Mouse (Mus musculus): Measurements from ENCODE around the gene Edn2. TPM values are rescaled to one million over a fixed set of nuclear protein-coding genes. Genes with fewer than 3 reads are reported as not detected.

Edn2 gene
- polyA plus RNA-seq, 1 experiment: not detected

DNA sequence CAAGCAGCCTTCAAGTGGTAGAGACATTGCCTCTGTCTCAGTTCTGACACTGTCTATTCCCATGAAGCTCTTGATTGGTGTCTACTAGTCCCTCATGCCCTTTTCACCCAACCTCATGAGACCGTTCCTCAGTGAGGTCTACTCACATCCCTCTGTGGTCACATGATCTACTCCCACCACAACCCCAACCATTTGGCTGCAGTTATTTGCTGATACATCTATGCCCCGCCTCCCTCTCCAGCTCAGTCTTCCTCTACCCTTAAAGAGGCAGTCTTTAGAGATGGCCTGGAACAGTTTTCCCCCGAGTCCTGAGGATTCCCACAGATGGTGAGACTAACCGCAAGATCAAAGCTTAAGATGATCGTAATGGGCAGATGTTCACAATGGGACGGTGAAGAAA, 27.2 kb downstream of the Edn2 start:
- Histone ChIP-seq H3K27me3 (ENCODE audit: control insufficient read depth, insufficient read depth, low read length) (no peaks in the 10 kb centered on the region), H3K36me3 (ENCODE audit: control insufficient read depth, insufficient read depth, low read length) (no peaks in the 10 kb centered on the region), H3K27ac (ENCODE audit: control insufficient read depth, insufficient read depth, low read depth, low read length) (no peak overlapping the region), H3K4me1 (ENCODE audit: control insufficient read depth, insufficient read depth, low read length) (no peaks in the 10 kb centered on the region), H3K4me3 (ENCODE audit: control insufficient read depth, low read depth, low read length) (no peak overlapping the region)
- TF ChIP-seq CTCF (IDR thresholded peaks at IDR 0.05; ENCODE audit: control insufficient read depth, insufficient read depth, insufficient replicate concordance, low read depth, low read length) (no peak), POLR2A (IDR thresholded peaks at IDR 0.05; ENCODE audit: control insufficient read depth, low read depth, low read length) (no peak)

DNA sequence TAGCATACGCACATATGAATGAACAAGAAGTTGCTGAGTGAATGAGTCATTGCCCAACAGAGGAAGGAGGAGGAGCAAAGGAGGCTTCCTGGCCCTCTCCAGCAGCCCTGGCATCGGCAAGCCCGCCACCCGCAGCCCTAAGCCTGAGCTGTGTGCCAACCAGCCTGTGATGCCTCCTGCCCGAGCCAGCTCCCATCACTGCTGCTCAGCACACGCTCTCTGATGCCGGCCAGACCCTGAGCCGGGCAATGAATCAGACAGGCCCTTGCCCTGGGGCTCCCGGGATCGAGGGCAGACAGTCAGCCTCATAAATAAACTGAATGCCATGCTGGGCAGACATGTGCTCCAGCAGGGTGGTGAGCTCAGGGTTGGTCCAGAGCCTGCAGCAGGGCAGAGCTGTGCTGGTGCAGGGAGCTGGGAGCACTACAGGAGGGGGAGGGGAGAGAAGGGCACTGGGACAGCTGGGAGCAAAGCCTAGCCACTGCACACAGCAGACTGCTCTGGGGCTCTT, 27.7 kb downstream of the Edn2 start:
- Histone ChIP-seq H3K27ac (ENCODE audit: control insufficient read depth, insufficient read depth, low read depth, low read length) (no peak overlapping the region), H3K4me3 (ENCODE audit: control insufficient read depth, low read depth, low read length) (no peak overlapping the region), H3K4me1 (ENCODE audit: control insufficient read depth, insufficient read depth, low read length) (no peaks in the 10 kb centered on the region), H3K36me3 (ENCODE audit: control insufficient read depth, insufficient read depth, low read length) (no peaks in the 10 kb centered on the region), H3K27me3 (ENCODE audit: control insufficient read depth, insufficient read depth, low read length) (no peaks in the 10 kb centered on the region)
- TF ChIP-seq CTCF (IDR thresholded peaks at IDR 0.05; ENCODE audit: control insufficient read depth, insufficient read depth, insufficient replicate concordance, low read depth, low read length): no peak
- no peak for TF ChIP-seq POLR2A (IDR thresholded peaks at IDR 0.05; ENCODE audit: control insufficient read depth, low read depth, low read length)

DNA sequence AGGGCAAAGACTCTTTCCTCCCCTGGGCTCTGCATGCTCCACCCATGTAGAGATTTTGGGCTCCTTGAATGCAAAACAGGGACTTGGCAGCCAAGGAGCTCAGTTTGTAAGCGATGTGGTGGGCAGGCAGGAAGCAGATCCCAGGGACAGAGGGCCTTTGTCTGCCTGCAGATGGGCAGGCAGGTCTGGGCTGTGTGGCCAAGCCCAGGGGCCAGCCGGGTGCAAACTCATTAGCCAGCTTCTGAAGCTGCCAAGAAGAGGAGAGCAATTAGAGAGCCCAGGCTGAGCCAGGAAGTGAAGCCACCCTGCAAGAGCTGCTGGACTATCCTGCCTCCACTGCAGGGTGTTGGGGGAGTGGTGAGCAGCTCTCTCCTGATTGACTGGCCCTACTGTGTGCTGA, 28.9 kb downstream of the Edn2 start:
- TF ChIP-seq CTCF (IDR thresholded peaks at IDR 0.05; ENCODE audit: control insufficient read depth, insufficient read depth, insufficient replicate concordance, low read depth, low read length): no peak
- no peak for TF ChIP-seq POLR2A (IDR thresholded peaks at IDR 0.05; ENCODE audit: control insufficient read depth, low read depth, low read length)
- no peak overlapping the region for H3K27ac ChIP-seq (ENCODE audit: control insufficient read depth, insufficient read depth, low read depth, low read length)
- no peaks in the 10 kb centered on the region for H3K36me3 ChIP-seq (ENCODE audit: control insufficient read depth, insufficient read depth, low read length)
- H3K4me3 ChIP-seq (ENCODE audit: control insufficient read depth, low read depth, low read length): no peak overlapping the region
- no peaks in the 10 kb centered on the region for H3K27me3 ChIP-seq (ENCODE audit: control insufficient read depth, insufficient read depth, low read length)
- H3K4me1 ChIP-seq (ENCODE audit: control insufficient read depth, insufficient read depth, low read length): no peaks in the 10 kb centered on the region

DNA sequence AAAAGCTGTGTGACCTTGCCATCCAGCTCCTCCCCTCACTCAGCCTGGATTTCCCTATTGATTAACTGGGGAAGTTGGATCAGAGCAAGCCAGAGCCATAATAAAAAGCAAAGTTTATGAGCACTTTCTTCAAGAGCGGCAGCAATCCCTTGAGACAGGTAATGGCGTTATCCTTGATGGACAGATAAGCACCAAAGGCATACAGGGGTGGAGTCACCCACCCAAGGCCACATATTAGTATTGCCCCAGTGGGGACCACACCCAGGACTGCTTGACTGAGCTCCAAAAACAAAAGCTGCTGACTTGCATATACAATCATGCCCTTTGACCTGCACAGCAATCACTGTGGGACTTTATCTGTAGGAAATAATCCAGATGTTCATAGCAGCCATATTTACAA, 31.0 kb downstream of the Edn2 start:
- Histone ChIP-seq H3K27ac (ENCODE audit: control insufficient read depth, insufficient read depth, low read depth, low read length) (no peak overlapping the region), H3K36me3 (ENCODE audit: control insufficient read depth, insufficient read depth, low read length) (no peaks in the 10 kb centered on the region), H3K4me3 (ENCODE audit: control insufficient read depth, low read depth, low read length) (no peak overlapping the region), H3K27me3 (ENCODE audit: control insufficient read depth, insufficient read depth, low read length) (no peaks in the 10 kb centered on the region), H3K4me1 (ENCODE audit: control insufficient read depth, insufficient read depth, low read length) (no peaks in the 10 kb centered on the region)
- TF ChIP-seq CTCF (IDR thresholded peaks at IDR 0.05; ENCODE audit: control insufficient read depth, insufficient read depth, insufficient replicate concordance, low read depth, low read length) (no peak), POLR2A (IDR thresholded peaks at IDR 0.05; ENCODE audit: control insufficient read depth, low read depth, low read length) (no peak)

DNA sequence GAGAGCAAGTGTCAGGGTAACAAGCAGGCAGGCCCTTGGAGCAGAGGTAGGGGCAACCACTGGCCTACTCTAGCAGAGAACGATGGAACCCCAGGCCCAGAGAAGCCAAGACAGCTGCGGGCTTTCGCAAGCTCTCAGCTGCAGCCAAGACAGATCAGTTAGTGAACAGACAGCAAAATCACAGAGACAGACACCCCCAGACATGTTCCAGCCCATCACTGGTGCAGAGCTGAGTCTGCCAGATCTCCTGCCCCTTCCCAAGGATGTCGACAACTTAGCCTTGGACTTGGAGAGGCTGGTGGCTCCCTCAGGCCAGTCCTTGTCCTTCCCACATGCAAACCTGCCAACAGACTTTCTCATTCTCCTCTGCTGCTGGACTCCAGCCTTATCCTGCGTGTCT, 33.0 kb downstream of the Edn2 start:
- Histone ChIP-seq H3K4me1 (ENCODE audit: control insufficient read depth, insufficient read depth, low read length) (no peaks in the 10 kb centered on the region), H3K36me3 (ENCODE audit: control insufficient read depth, insufficient read depth, low read length) (no peaks in the 10 kb centered on the region)
- TF ChIP-seq POLR2A (IDR thresholded peaks at IDR 0.05; ENCODE audit: control insufficient read depth, low read depth, low read length): no peak
- no peak for TF ChIP-seq CTCF (IDR thresholded peaks at IDR 0.05; ENCODE audit: control insufficient read depth, insufficient read depth, insufficient replicate concordance, low read depth, low read length)

DNA sequence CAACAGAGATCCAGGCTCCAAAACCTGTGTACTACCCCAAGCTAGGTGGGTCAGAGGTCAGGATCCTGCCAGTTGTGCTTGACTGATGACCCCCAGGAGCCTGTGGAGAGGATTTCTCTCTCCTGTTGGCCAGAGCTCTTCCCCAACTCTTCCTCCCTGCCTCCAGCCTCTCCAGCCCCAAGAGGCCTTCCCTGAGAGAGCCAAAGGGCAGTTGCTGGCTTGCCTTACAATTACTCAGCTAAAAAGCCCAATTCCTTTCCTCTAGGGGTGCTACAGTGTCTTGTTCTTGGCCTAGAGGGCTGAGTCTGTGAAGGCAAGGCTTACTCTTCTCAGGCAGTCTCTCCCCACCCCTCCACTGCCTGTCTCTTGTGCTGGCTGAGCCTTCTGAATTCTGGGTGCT, 34.0 kb downstream of the Edn2 start:
- no peaks in the 10 kb centered on the region for H3K27me3 ChIP-seq (ENCODE audit: control insufficient read depth, insufficient read depth, low read length)
- H3K27ac ChIP-seq (ENCODE audit: control insufficient read depth, insufficient read depth, low read depth, low read length): no peak overlapping the region
- TF ChIP-seq CTCF (IDR thresholded peaks at IDR 0.05; ENCODE audit: control insufficient read depth, insufficient read depth, insufficient replicate concordance, low read depth, low read length) (no peak), POLR2A (IDR thresholded peaks at IDR 0.05; ENCODE audit: control insufficient read depth, low read depth, low read length) (no peak)
- H3K4me1 ChIP-seq (ENCODE audit: control insufficient read depth, insufficient read depth, low read length): peaks cover 4% of the 10 kb centered on the region; the same call in 1 of the 2 replicates
- H3K36me3 ChIP-seq (ENCODE audit: control insufficient read depth, insufficient read depth, low read length): no peaks in the 10 kb centered on the region
- H3K4me3 ChIP-seq (ENCODE audit: control insufficient read depth, low read depth, low read length): no peak overlapping the region

More for the DNA sequence above, 33.0 kb downstream of the Edn2 start:
- Histone ChIP-seq H3K27ac (ENCODE audit: control insufficient read depth, insufficient read depth, low read depth, low read length) (no peak overlapping the region), H3K4me3 (ENCODE audit: control insufficient read depth, low read depth, low read length) (no peak overlapping the region), H3K27me3 (ENCODE audit: control insufficient read depth, insufficient read depth, low read length) (no peaks in the 10 kb centered on the region)

DNA sequence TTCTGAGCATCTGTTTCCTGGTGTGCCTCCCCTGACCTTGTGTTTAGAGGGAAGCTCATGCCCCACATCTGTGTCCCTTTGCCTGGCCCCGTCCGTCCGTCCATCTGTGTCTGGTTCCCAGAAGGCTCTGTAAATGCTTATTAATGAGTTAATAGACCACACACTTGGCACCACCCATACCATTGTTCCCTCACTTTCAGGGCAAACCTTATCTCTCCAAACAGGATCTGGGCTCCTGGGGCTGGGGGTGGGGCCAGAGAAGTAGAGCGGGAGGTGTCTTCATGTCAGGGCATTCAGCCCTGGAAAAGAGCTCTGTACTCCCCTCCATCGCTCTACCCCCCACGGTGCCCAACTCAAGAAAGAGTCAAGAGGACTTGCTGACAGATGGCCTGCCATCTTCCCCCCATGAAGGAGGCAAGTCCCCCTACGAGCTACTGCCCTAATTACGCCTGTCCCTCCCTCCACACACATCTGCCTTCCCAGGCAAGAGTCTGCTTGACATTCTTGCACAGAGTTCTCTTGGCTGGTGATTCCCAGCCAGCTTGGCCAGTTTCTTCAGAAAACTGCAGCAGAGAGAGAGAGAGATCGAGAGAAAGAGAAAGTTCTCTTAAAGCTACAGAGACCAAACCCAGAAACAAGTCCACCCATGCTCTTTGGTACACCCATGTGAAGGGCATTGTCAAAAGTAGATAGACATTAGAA, 38.3 kb downstream of the Edn2 start:
- no peak for TF ChIP-seq POLR2A (IDR thresholded peaks at IDR 0.05; ENCODE audit: control insufficient read depth, low read depth, low read length)
- no peak for TF ChIP-seq CTCF (IDR thresholded peaks at IDR 0.05; ENCODE audit: control insufficient read depth, insufficient read depth, insufficient replicate concordance, low read depth, low read length)
- H3K4me3 ChIP-seq (ENCODE audit: control insufficient read depth, low read depth, low read length): no peak overlapping the region

More for the DNA sequence above, 38.3 kb downstream of the Edn2 start:
- Histone ChIP-seq H3K36me3 (ENCODE audit: control insufficient read depth, insufficient read depth, low read length) (no peaks in the 10 kb centered on the region), H3K27me3 (ENCODE audit: control insufficient read depth, insufficient read depth, low read length) (no peaks in the 10 kb centered on the region), H3K27ac (ENCODE audit: control insufficient read depth, insufficient read depth, low read depth, low read length) (no peak overlapping the region), H3K4me1 (ENCODE audit: control insufficient read depth, insufficient read depth, low read length) (peaks cover 12% of the 10 kb centered on the region)

All from testis, adult 2 months (tissue).